Mouse (Mus musculus): ENCODE data around the gene Dapp1.
"Not testable (repeated sequence)": the region's sequence is repeated elsewhere in the genome, so short reads cannot be mapped to it uniquely, and the experiment has no call there.

The Dapp1 gene

GRCm38 (mm10) chr3:137991183-137991582 is 9.8 kb upstream of the Dapp1 start:
- DNase-seq (ENCODE audit: low read depth, low spot score) = peak; percentile 91

- DNase-seq (ENCODE audit: low read depth, low spot score) = peak; percentile 80
Measured at GRCm38 (mm10) chr3:137989405-137989804, 8.1 kb upstream of the Dapp1 start.

- DNase-seq (ENCODE audit: low read depth, low spot score) = peak; percentile 80
Measured at GRCm38 (mm10) chr3:137980435-137981381, 637 bp downstream of the Dapp1 start.

- DNase-seq (ENCODE audit: low read depth, low spot score) = no peak
Measured at GRCm38 (mm10) chr3:137978233-137978632, 3.1 kb downstream of the Dapp1 start.

- DNase-seq (ENCODE audit: low read depth, low spot score) = no peak
Measured at GRCm38 (mm10) chr3:137977629-137978041, 3.7 kb downstream of the Dapp1 start.

- DNase-seq (ENCODE audit: low read depth, low spot score) = no peak
Measured at GRCm38 (mm10) chr3:137976943-137977628, 4.3 kb downstream of the Dapp1 start.

GRCm38 (mm10) chr3:137975856-137976423 is 5.4 kb downstream of the Dapp1 start:
- DNase-seq (ENCODE audit: low read depth, low spot score) = no peak

GRCm38 (mm10) chr3:137975435-137975834 is 5.9 kb downstream of the Dapp1 start:
- no peak for DNase-seq (ENCODE audit: low read depth, low spot score)

GRCm38 (mm10) chr3:137974306-137974705 is 7.0 kb downstream of the Dapp1 start:
- no peak for DNase-seq (ENCODE audit: low read depth, low spot score)

- no peak for DNase-seq (ENCODE audit: low read depth, low spot score)
Measured at GRCm38 (mm10) chr3:137972989-137973388, 8.4 kb downstream of the Dapp1 start.

- no peak for DNase-seq (ENCODE audit: low read depth, low spot score)
Measured at GRCm38 (mm10) chr3:137972224-137972623, 9.1 kb downstream of the Dapp1 start.

- no peak for DNase-seq (ENCODE audit: low read depth, low spot score)
Measured at GRCm38 (mm10) chr3:137969951-137970350, 11.4 kb downstream of the Dapp1 start.

- DNase-seq (ENCODE audit: low read depth, low spot score) = no peak
Measured at GRCm38 (mm10) chr3:137968820-137969486, 12.4 kb downstream of the Dapp1 start.

- no peak for DNase-seq (ENCODE audit: low read depth, low spot score)
Measured at GRCm38 (mm10) chr3:137968105-137968819, 13.1 kb downstream of the Dapp1 start.

- not testable (repeated sequence) for DNase-seq (ENCODE audit: low read depth, low spot score)
Measured at GRCm38 (mm10) chr3:137964014-137964413, 17.3 kb downstream of the Dapp1 start.

GRCm38 (mm10) chr3:137963508-137963907 is 17.8 kb downstream of the Dapp1 start:
- DNase-seq (ENCODE audit: low read depth, low spot score) = peak; percentile 83

- DNase-seq (ENCODE audit: low read depth, low spot score) = no peak
Measured at GRCm38 (mm10) chr3:137961736-137962385, 19.5 kb downstream of the Dapp1 start.

- no peak for DNase-seq (ENCODE audit: low read depth, low spot score)
Measured at GRCm38 (mm10) chr3:137959456-137959855, 21.9 kb downstream of the Dapp1 start.

GRCm38 (mm10) chr3:137958352-137958751 is 23.0 kb downstream of the Dapp1 start:
- no peak for DNase-seq (ENCODE audit: low read depth, low spot score)

GRCm38 (mm10) chr3:137957864-137958263 is 23.5 kb downstream of the Dapp1 start:
- no peak for DNase-seq (ENCODE audit: low read depth, low spot score)

All from A20 (cell line).